Comparison of ENCODE assay signal across 12 mouse cellular contexts in the genomic region with DNA sequence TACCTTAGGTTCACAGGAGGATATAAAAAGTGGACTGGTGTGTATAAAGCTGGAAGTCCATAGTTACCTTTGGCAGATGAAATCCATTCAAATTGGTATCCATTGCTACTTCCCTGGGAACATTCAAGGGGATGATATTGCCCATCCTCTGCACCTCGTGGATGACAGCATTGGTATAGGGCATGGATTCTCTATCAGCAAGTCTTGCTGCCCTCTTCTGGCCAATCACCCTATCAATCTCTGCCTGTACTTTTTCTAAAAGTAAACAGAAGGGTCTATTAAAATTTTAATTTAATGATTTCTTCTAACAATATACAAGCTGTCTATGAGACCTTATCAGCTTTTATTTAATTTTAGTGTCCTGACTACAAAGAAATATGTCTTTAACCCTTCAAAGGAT. TPM values are rescaled to one million over a fixed set of nuclear protein-coding genes. Genes with fewer than 3 reads are reported as not detected.
DNase-seq lines count a peak whose midpoint lies in the region; ATAC-seq and TF ChIP-seq lines count a peak whose summit lies in the region.
"Had no signal": no experiment of that assay in that cellular context is flagged by ENCODE, and none has a peak within 500 bp of the region (broad histone marks: within the 10 kb centered on the region; RNA-seq: fewer than 3 reads in every experiment).

No protein-coding gene starts in this region.

- no peak for DNase-seq in frontal cortex, postnatal 14 days (ENCODE audit: low spot score in 2 of 2)
- peak; percentile 19 for DNase-seq in midbrain, postnatal 0 days (ENCODE audit: low spot score)
- peak; percentile 19 for DNase-seq in kidney, postnatal 0 days (ENCODE audit: low spot score)
- no peak for DNase-seq in spleen, adult 18-20 months
- no peak for DNase-seq in B cell, adult 2 months
- DNase-seq: liver, embryonic 13.5 days had no signal

- no peak overlapping the region for H3K27ac ChIP-seq in midbrain, postnatal 0 days (ENCODE audit: low read depth, low read length)
- H3K27ac ChIP-seq in midbrain, embryonic 16.5 days (ENCODE audit: low read length): no peak overlapping the region
- H3K27ac ChIP-seq in kidney, postnatal 0 days: no peak overlapping the region
- H3K27ac ChIP-seq: liver, embryonic 13.5 days had no signal

- ATAC-seq in frontal cortex, adult (ENCODE audit: low TSS enrichment): peak; percentile 80
- no peak for ATAC-seq in midbrain, postnatal 0 days (ENCODE audit: low FRiP score)
- ATAC-seq in midbrain, embryonic 16.5 days: no peak
- ATAC-seq in kidney, postnatal 0 days (replicated peaks; ENCODE audit: low FRiP score, low read depth): no peak

- H3K4me3 ChIP-seq in midbrain, postnatal 0 days (ENCODE audit: low read depth, low read length): no peak overlapping the region
- no peak overlapping the region for H3K4me3 ChIP-seq in midbrain, embryonic 16.5 days (ENCODE audit: low read depth, low read length)
- no peak overlapping the region for H3K4me3 ChIP-seq in kidney, postnatal 0 days (replicated peaks; ENCODE audit: low read depth, low read length)
- H3K4me3 ChIP-seq: liver, embryonic 13.5 days had no signal

- no peaks in the 10 kb centered on the region; the same call in 1 of the 2 replicates for H3K36me3 ChIP-seq in midbrain, postnatal 0 days (ENCODE audit: insufficient read depth, low read length)
- peaks cover 3% of the 10 kb centered on the region; the same call in 1 of the 2 replicates for H3K36me3 ChIP-seq in midbrain, embryonic 16.5 days (ENCODE audit: control insufficient read depth, insufficient read depth, low read length)
- H3K36me3 ChIP-seq in kidney, postnatal 0 days (ENCODE audit: insufficient read depth, low read length): 0 out of 2 replicates have a peak, but pooled peaks cover 7% of the 10 kb centered on the region
- H3K36me3 ChIP-seq: liver, embryonic 13.5 days had no signal

- H3K27me3 ChIP-seq in midbrain, postnatal 0 days (ENCODE audit: insufficient read depth, low read length): no peaks in the 10 kb centered on the region
- H3K27me3 ChIP-seq in midbrain, embryonic 16.5 days (ENCODE audit: control insufficient read depth, insufficient read depth, low read depth, low read length): no peaks in the 10 kb centered on the region
- no peaks in the 10 kb centered on the region for H3K27me3 ChIP-seq in kidney, postnatal 0 days (ENCODE audit: insufficient read depth, low read length)
- H3K27me3 ChIP-seq: liver, embryonic 13.5 days had no signal

- peak; percentile 45 for TF ChIP-seq CTCF in midbrain, postnatal 0 days (IDR thresholded peaks at IDR 0.05)
- TF ChIP-seq CTCF in kidney, postnatal 0 days (IDR thresholded peaks at IDR 0.05; ENCODE audit: low read depth): peak; percentile 59

- H3K9ac ChIP-seq in midbrain, postnatal 0 days (replicated peaks; ENCODE audit: low read length, poor library complexity, severe bottlenecking): no peak overlapping the region
- no peak overlapping the region for H3K9ac ChIP-seq in midbrain, embryonic 16.5 days (ENCODE audit: low read depth, low read length)
- no peak overlapping the region for H3K9ac ChIP-seq in kidney, postnatal 0 days (ENCODE audit: low read depth, low read length)
- H3K9ac ChIP-seq: liver, embryonic 13.5 days had no signal

- H3K4me2 ChIP-seq in midbrain, postnatal 0 days (ENCODE audit: low read depth, low read length, poor library complexity, severe bottlenecking): no peak overlapping the region
- no peak overlapping the region for H3K4me2 ChIP-seq in midbrain, embryonic 16.5 days (ENCODE audit: low read length)
- H3K4me2 ChIP-seq in kidney, postnatal 0 days (ENCODE audit: low read length): no peak overlapping the region
- H3K4me2 ChIP-seq: liver, embryonic 13.5 days had no signal

- H3K9me3 ChIP-seq in midbrain, postnatal 0 days (ENCODE audit: low read length): no peaks in the 10 kb centered on the region
- H3K9me3 ChIP-seq in midbrain, embryonic 16.5 days (replicated peaks; ENCODE audit: control insufficient read depth, low read length, poor library complexity, severe bottlenecking): no peaks in the 10 kb centered on the region
- H3K9me3 ChIP-seq in kidney, postnatal 0 days (replicated peaks; ENCODE audit: low read length): no peaks in the 10 kb centered on the region
- H3K9me3 ChIP-seq: liver, embryonic 13.5 days had no signal

- no peaks in the 10 kb centered on the region for H3K4me1 ChIP-seq in midbrain, postnatal 0 days (ENCODE audit: insufficient read depth, low read length)
- no peaks in the 10 kb centered on the region for H3K4me1 ChIP-seq in midbrain, embryonic 16.5 days (ENCODE audit: control insufficient read depth, insufficient read depth, low read length)
- no peaks in the 10 kb centered on the region for H3K4me1 ChIP-seq in kidney, postnatal 0 days (replicated peaks; ENCODE audit: insufficient read depth, low read length)
- H3K4me1 ChIP-seq: liver, embryonic 13.5 days had no signal

- WGBS in midbrain, postnatal 0 days: 25% methylated on average over 1 of the region's 1 CpGs
- 14% methylated on average over 1 of the region's 1 CpGs for WGBS in midbrain, embryonic 16.5 days
- WGBS in kidney, postnatal 0 days: 5% methylated on average over 1 of the region's 1 CpGs

RNA-seq across cellular contexts. Expression of gene Cyp2j8, which starts 18.6 kb away (rescaled TPM):
- 0.14 TPM in 1 of 2 replicates, not detected in the other for total RNA-seq in midbrain, postnatal 0 days (2014; rRNA removed)
- 0.14 TPM in 1 of 2 replicates, not detected in the other for polyA plus RNA-seq in midbrain, postnatal 0 days (2015; fragmentation: Nextera tagmentation; extraction: Ambion mirVana)
- polyA plus RNA-seq in midbrain, embryonic 16.5 days (2015; fragmentation: Nextera tagmentation; extraction: Ambion mirVana): not detected in 2 replicates
- polyA plus RNA-seq in kidney, postnatal 0 days (2015; fragmentation: Nextera tagmentation; extraction: Ambion mirVana): 0.12 and 0.14 TPM in 2 replicates
- total RNA-seq: MEL had no signal
- polyA plus RNA-seq: heart, embryonic 14.5 days; intestine, embryonic 14.5 days; liver, embryonic 13.5 days; thymus, postnatal 0 days had no signal

RNA-seq across cellular contexts. Expression of gene Cyp2j6, which starts 27.7 kb away (rescaled TPM):
- total RNA-seq in midbrain, postnatal 0 days (2014; rRNA removed): 9.5 and 9.6 TPM in 2 replicates
- 8.6 and 10.2 TPM in 2 replicates for polyA plus RNA-seq in midbrain, postnatal 0 days (2015; fragmentation: Nextera tagmentation; extraction: Ambion mirVana)
- 5.1 and 6.0 TPM in 2 replicates for polyA plus RNA-seq in midbrain, embryonic 16.5 days (2015; fragmentation: Nextera tagmentation; extraction: Ambion mirVana)
- polyA plus RNA-seq in kidney, postnatal 0 days (2015; fragmentation: Nextera tagmentation; extraction: Ambion mirVana): 32.5 and 33.4 TPM in 2 replicates
- total RNA-seq: MEL had no signal

Comparison
In these comparisons a context has a peak if more than half of its experiments do, and no peak if none do; other contexts are left out.
1. DNase-seq: peak in midbrain, postnatal 0 days (single experiment) and kidney, postnatal 0 days (single experiment); none in frontal cortex, postnatal 14 days (0 of 2), spleen, adult 18-20 months (0 of 2) and B cell, adult 2 months (0 of 2).